Mouse (Mus musculus) layer of hippocampus, adult 18-20 months (tissue): Measurements from ENCODE around the gene Homer3. TPM values are rescaled to one million over a fixed set of nuclear protein-coding genes. Genes with fewer than 3 reads are reported as not detected.

Experiments used
- DNase-seq, 2 experiments: peaks; one replicate each; pipeline ENCODE4 v3.0.0; 2022; ENCODE audit warnings: low spot score in 2 of 2
- total RNA-seq, 2 experiments: library from RNA; stranded (reverse); gene quantifications; 2 replicates each; pipeline ENCODE4 v1.2.3; 2021

Homer3 gene
- total RNA-seq, 2 experiments from 2014 or later, result 71.9 to 76.0 TPM

GRCm38 (mm10) chr8:70331526-70331925, 48.9 kb downstream of the Homer3 start:
- DNase-seq, result no peak

GRCm38 (mm10) chr8:70332070-70332877, 49.6 kb downstream of the Homer3 start:
- DNase-seq, result peak; percentile 66 to 80

GRCm38 (mm10) chr8:70332878-70333202, 50.2 kb downstream of the Homer3 start:
- DNase-seq, result no peak

- DNase-seq, result no peak
Measured at GRCm38 (mm10) chr8:70338931-70339330, 56.3 kb downstream of the Homer3 start.

- peak in 1 of 2 experiments; percentile 53 for DNase-seq
Measured at GRCm38 (mm10) chr8:70340659-70341058, 58.0 kb downstream of the Homer3 start.

DNA sequence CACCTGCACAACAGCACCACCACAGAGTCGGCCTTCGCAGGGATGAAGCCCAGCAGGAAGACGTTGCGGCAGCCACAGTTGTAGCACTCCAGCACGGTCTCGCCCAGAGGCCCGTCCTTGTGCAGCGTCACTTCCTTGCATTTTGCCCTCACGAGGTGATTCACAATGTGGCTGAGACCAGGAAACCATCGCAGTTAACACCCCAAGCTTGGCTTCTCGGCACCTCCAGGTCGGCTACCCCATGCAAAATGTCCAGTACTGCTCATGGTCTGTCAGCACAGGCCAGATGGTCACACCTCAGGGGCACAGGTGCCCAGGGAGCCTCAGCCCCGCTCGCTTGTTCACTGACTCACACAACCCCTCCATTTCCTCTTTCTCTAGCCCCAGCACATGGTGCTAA, 59.4 kb downstream of the Homer3 start:
- DNase-seq, result no peak

DNA sequence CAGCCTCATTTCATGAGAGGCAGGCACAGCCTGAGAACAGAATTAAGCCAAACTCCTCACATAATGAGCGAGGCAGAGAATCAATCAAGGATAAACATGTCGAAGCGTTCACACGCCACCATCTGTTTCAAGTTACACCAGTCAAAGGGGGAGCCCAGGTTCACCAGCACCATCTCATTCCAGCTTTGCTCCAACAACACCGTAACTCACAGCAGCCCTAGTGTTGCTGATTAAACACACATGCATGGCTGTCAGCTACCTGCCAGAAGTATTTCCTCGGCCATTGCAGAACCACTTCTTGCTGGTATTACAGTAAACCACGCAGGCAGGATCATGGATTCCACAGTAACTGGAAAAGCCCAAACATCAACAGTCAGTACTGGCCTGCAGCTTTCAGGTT, 60.4 kb downstream of the Homer3 start:
- no peak for DNase-seq

GRCm38 (mm10) chr8:70343696-70344095, 61.1 kb downstream of the Homer3 start:
- DNase-seq, result peak in 1 of 2 experiments; percentile 75

Other genes with a start within 250 kb of the Homer3 start
- gene Mau2, start 240.1 kb upstream of the Homer3 start, total RNA-seq, result 10 to 100 TPM; 70.4 to 72.5 TPM
- gene Sugp1, start 240.0 kb upstream of the Homer3 start, total RNA-seq, result 10 to 100 TPM; 48.3 to 51.7 TPM
- gene Tm6sf2, start 209.9 kb upstream of the Homer3 start, total RNA-seq, result 1 to 10 TPM; 5.3 to 7.5 TPM
- 100 to 1,000 TPM in 1 of 2 experiments, 10 to 100 TPM in 1; 89.6 to 104 TPM for gene Hapln4, start 199.4 kb upstream of the Homer3 start, total RNA-seq
- 100 to 1,000 TPM; 122 to 124 TPM for gene Ncan, start 162.0 kb upstream of the Homer3 start, total RNA-seq
- 10 to 100 TPM; 28.1 to 30.1 TPM for gene Nr2c2ap, start 151.5 kb upstream of the Homer3 start, total RNA-seq
- gene Rfxank, start 143.7 kb upstream of the Homer3 start, total RNA-seq, result 10 to 100 TPM; 16.0 to 16.4 TPM
- gene Borcs8, start 143.3 kb upstream of the Homer3 start, total RNA-seq, result 10 to 100 TPM; 45.3 to 47.7 TPM
- gene Mef2b, start 143.1 kb upstream of the Homer3 start, total RNA-seq, result under 1 TPM; 0.28 to 0.57 TPM
- 10 to 100 TPM; 49.9 to 50.3 TPM for gene Tmem161a, start 110.5 kb upstream of the Homer3 start, total RNA-seq
- gene Slc25a42, start 70.5 kb upstream of the Homer3 start, total RNA-seq, result 10 to 100 TPM; 39.3 to 41.8 TPM
- 100 to 1,000 TPM; 112 to 123 TPM for gene Sugp2, start 48.6 kb upstream of the Homer3 start, total RNA-seq
- 10 to 100 TPM; 41.2 to 41.4 TPM for gene Armc6, start 48.4 kb upstream of the Homer3 start, total RNA-seq
- 10 to 100 TPM; 36.3 to 49.0 TPM for gene Ddx49, start 19.7 kb downstream of the Homer3 start, total RNA-seq
- 100 to 1,000 TPM; 125 to 149 TPM for gene Cope, start 19.7 kb downstream of the Homer3 start, total RNA-seq
- gene Cers1, start 32.9 kb downstream of the Homer3 start, total RNA-seq, result 100 to 1,000 TPM; 112 to 116 TPM
- gene Gdf1, start 47.0 kb downstream of the Homer3 start, total RNA-seq, result 10 to 100 TPM; 15.1 to 18.2 TPM
- 10 to 100 TPM; 74.5 to 75.6 TPM for gene Upf1, start 70.5 kb downstream of the Homer3 start, total RNA-seq
- gene Comp, start 90.7 kb downstream of the Homer3 start, total RNA-seq, result under 1 TPM; 0.13 to 0.42 TPM
- gene Crtc1, start 156.8 kb downstream of the Homer3 start, total RNA-seq, result 100 to 1,000 TPM; 193 to 199 TPM
- gene Klhl26, start 194.1 kb downstream of the Homer3 start, total RNA-seq, result 10 to 100 TPM; 54.1 to 62.0 TPM
- 100 to 1,000 TPM; 326 to 327 TPM for gene Tmem59l, start 204.5 kb downstream of the Homer3 start, total RNA-seq
- gene Crlf1, start 210.3 kb downstream of the Homer3 start, total RNA-seq, result 10 to 100 TPM; 33.1 to 38.2 TPM
- gene Rex1bd, start 223.9 kb downstream of the Homer3 start, total RNA-seq, result 100 to 1,000 TPM in 1 of 2 experiments, 10 to 100 TPM in 1; 96.5 to 104 TPM
- gene Uba52, start 228.0 kb downstream of the Homer3 start, total RNA-seq, result 1,000 to 10,000 TPM; 1,062 to 1,079 TPM
- gene Fkbp8, start 244.9 kb downstream of the Homer3 start, total RNA-seq, result 100 to 1,000 TPM; 450 to 467 TPM
- 10 to 100 TPM; 40.6 to 45.6 TPM for gene Kxd1, start 245.1 kb downstream of the Homer3 start, total RNA-seq